Mouse (Mus musculus): ENCODE results near the gene Gm37240. TPM values are rescaled to one million over a fixed set of nuclear protein-coding genes. Genes with fewer than 3 reads are reported as not detected.

The Gm37240 gene
- polyA plus RNA-seq, 1 experiment from 2014 or later: 15.1 TPM

DNA sequence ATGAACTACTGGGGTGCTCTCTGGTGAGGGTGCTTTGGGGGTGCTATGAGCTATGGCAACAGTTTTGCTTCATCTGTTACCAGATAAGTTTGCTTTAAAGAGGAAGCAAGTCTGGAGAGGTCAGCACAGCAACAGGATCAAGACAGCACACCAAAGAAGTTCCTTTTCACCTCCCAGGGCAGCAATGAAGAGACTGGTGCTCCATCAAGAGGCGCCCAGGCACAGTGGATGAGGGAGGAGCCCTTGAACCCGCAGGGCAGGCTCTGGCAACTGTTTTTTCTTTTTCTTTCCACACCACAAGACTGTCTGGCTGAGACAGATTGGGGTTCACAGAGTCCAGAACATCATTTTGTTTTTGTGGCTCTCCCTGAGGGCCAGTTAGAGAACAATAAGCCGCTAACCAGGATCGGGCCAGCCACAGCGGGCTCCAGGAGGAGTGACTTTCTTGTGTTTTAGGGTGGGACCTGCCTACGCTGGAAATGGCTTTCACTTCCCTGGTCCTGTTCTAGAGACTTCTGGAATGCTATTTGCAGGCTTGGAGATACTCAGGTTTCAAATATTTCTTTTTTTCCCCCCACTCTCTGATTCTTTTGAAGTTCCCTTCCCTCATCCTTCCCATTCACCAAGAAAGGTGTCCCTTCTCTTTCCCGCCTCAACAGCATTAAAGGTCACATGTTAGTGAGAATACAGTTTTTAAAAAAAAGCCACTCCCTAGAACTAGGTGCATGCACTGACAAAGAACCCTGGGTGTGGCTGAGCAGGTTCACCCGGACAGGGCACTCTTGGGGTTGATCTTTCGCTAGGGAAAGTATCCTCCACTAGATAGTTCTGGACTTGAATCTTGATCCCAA, 1241.9 kb downstream of the Gm37240 start:
- ATAC-seq (ENCODE audit: low FRiP score, low TSS enrichment): no peak
- no peak overlapping the region for H3K4me2 ChIP-seq (replicated peaks; ENCODE audit: low read depth, low read length)
- H3K4me1 ChIP-seq (ENCODE audit: control insufficient read depth, insufficient read depth, low read length): no peaks in the 10 kb centered on the region
- WGBS: 78% methylated on average over 9 of the region's 9 CpGs
- no peaks in the 10 kb centered on the region for H3K27me3 ChIP-seq (ENCODE audit: control insufficient read depth, insufficient read depth, low read length)
- no peak overlapping the region for H3K4me3 ChIP-seq (ENCODE audit: low read length)
- no peak overlapping the region for H3K9ac ChIP-seq (ENCODE audit: low read depth, low read length)
- no peak overlapping the region for H3K27ac ChIP-seq (ENCODE audit: low read depth, low read length)
- H3K9me3 ChIP-seq (ENCODE audit: control insufficient read depth, low read length): no peaks in the 10 kb centered on the region
- H3K36me3 ChIP-seq (ENCODE audit: control insufficient read depth, insufficient read depth, low read length): no peaks in the 10 kb centered on the region

DNA sequence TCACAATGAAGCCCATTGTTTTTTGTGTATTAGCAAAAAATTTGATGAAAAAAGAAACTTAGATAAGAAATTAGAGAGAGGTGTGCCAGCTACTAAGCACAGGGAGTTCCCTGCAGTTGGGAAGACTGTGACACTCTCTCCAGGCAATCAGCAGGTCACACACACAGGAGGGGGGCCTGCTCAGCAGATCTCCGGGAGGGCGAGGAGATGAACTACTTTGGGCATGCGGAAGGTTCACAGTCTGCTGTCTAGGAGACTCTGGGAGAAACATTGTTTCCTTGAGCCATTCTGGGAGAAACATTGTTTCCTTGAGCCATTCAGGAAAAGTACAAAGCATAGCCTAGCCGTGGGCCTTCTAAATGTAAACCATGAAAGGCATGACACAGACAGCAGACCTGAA, 1244.4 kb downstream of the Gm37240 start:
- Histone ChIP-seq H3K4me1 (ENCODE audit: control insufficient read depth, insufficient read depth, low read length) (no peaks in the 10 kb centered on the region; the same call in 1 of the 2 replicates), H3K9me3 (ENCODE audit: control insufficient read depth, low read length) (no peaks in the 10 kb centered on the region), H3K4me2 (replicated peaks; ENCODE audit: low read depth, low read length) (no peak overlapping the region), H3K27ac (ENCODE audit: low read depth, low read length) (no peak overlapping the region), H3K27me3 (ENCODE audit: control insufficient read depth, insufficient read depth, low read length) (no peaks in the 10 kb centered on the region), H3K4me3 (ENCODE audit: low read length) (no peak overlapping the region), H3K9ac (ENCODE audit: low read depth, low read length) (no peak overlapping the region), H3K36me3 (ENCODE audit: control insufficient read depth, insufficient read depth, low read length) (no peaks in the 10 kb centered on the region)
- ATAC-seq (ENCODE audit: low FRiP score, low TSS enrichment): no peak
- WGBS: 82% methylated on average over 4 of the region's 4 CpGs

DNA sequence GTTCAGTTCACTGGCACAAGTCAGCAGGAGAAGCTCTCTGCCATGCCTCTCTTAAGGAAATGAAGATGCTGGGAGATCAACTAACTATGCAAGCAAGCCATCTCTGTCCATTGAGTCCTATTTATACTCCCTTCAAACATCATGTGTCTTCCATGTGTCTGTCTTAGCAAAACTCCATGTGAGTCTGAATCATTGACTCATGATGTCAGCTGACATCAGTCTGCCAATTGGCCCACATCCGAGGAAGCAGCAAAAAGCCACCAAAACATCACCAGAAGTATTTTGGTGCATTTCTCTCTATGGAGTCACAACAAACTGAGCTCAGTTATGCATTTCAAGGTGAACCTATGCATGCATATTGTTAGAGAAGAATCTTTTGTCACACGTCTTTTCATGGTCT, 1245.9 kb downstream of the Gm37240 start:
- WGBS: 89% methylated on average over 2 of the region's 2 CpGs
- ATAC-seq (ENCODE audit: low FRiP score, low TSS enrichment): no peak
- Histone ChIP-seq H3K9me3 (ENCODE audit: control insufficient read depth, low read length) (no peaks in the 10 kb centered on the region), H3K27ac (ENCODE audit: low read depth, low read length) (no peak overlapping the region), H3K4me3 (ENCODE audit: low read length) (no peak overlapping the region), H3K9ac (ENCODE audit: low read depth, low read length) (no peak overlapping the region), H3K4me1 (ENCODE audit: control insufficient read depth, insufficient read depth, low read length) (no peaks in the 10 kb centered on the region; the same call in 1 of the 2 replicates), H3K27me3 (ENCODE audit: control insufficient read depth, insufficient read depth, low read length) (no peaks in the 10 kb centered on the region), H3K36me3 (ENCODE audit: control insufficient read depth, insufficient read depth, low read length) (no peaks in the 10 kb centered on the region), H3K4me2 (replicated peaks; ENCODE audit: low read depth, low read length) (no peak overlapping the region)

DNA sequence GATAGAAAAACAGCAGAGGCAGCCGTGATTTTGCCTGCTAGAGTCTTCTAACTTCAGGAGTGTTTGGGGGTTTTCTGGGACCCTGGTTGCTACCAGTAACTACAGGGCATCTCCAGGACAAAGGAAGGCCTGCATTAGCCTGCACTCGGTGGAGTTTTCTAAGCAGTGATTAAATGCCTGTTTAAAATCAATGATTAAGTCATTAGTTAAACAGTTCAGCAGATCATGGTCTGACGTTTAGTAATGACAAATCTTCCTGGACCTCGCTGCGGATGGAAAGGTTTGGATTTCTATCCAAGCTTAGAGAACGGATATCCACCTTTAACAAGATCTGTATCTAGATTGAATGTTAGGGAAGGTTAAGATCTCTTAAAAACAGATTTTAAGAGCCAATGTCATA, 1246.8 kb downstream of the Gm37240 start:
- ATAC-seq (ENCODE audit: low FRiP score, low TSS enrichment): no peak
- Histone ChIP-seq H3K4me1 (ENCODE audit: control insufficient read depth, insufficient read depth, low read length) (no peaks in the 10 kb centered on the region; the same call in 1 of the 2 replicates), H3K9ac (ENCODE audit: low read depth, low read length) (no peak overlapping the region), H3K9me3 (ENCODE audit: control insufficient read depth, low read length) (no peaks in the 10 kb centered on the region), H3K27me3 (ENCODE audit: control insufficient read depth, insufficient read depth, low read length) (no peaks in the 10 kb centered on the region), H3K27ac (ENCODE audit: low read depth, low read length) (no peak overlapping the region), H3K4me2 (replicated peaks; ENCODE audit: low read depth, low read length) (no peak overlapping the region), H3K36me3 (ENCODE audit: control insufficient read depth, insufficient read depth, low read length) (no peaks in the 10 kb centered on the region), H3K4me3 (ENCODE audit: low read length) (no peak overlapping the region)
- WGBS: 48% methylated on average over 6 of the region's 6 CpGs

DNA sequence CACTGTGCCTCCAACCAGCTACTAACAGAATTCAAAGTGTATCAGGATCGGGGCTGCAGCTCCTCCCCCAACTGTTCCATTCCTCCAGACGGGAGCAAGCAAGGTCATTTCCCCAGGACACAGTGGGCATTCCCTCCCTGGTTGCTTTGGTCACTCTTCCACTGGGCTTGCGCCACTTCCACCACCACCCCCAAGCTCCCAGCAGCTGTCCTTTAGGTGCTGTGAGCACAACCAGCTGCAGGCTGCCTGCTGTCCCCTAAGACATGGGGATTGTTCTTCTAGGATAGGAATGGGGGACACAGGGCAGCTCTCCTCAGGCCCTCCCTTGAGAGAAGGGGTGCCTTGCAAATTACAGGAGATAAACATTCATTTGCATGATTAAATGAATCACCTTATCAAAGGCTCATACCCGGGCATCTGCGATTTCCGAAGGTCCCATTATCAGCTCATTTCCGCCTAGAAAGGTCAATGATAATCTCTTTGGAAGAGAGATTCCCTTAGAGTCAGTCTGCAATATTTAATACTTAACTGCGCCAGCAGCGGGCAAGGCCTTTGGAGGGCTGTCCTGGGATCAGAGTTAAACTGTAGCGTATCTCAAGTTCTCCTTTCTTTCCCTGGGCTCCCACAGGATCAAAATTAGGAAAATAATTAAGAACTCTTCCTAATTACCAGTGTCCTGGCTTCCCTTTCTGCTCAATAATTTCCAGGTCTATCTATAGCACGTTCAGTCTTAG, 1247.4 kb downstream of the Gm37240 start:
- no peak for ATAC-seq (ENCODE audit: low FRiP score, low TSS enrichment)
- Histone ChIP-seq H3K27ac (ENCODE audit: low read depth, low read length) (no peak overlapping the region), H3K4me3 (ENCODE audit: low read length) (no peak overlapping the region), H3K36me3 (ENCODE audit: control insufficient read depth, insufficient read depth, low read length) (no peaks in the 10 kb centered on the region), H3K4me1 (ENCODE audit: control insufficient read depth, insufficient read depth, low read length) (no peaks in the 10 kb centered on the region; the same call in 1 of the 2 replicates), H3K9me3 (ENCODE audit: control insufficient read depth, low read length) (no peaks in the 10 kb centered on the region), H3K9ac (ENCODE audit: low read depth, low read length) (no peak overlapping the region), H3K27me3 (ENCODE audit: control insufficient read depth, insufficient read depth, low read length) (no peaks in the 10 kb centered on the region), H3K4me2 (replicated peaks; ENCODE audit: low read depth, low read length) (no peak overlapping the region)
- 43% methylated on average over 11 of the region's 11 CpGs for WGBS

DNA sequence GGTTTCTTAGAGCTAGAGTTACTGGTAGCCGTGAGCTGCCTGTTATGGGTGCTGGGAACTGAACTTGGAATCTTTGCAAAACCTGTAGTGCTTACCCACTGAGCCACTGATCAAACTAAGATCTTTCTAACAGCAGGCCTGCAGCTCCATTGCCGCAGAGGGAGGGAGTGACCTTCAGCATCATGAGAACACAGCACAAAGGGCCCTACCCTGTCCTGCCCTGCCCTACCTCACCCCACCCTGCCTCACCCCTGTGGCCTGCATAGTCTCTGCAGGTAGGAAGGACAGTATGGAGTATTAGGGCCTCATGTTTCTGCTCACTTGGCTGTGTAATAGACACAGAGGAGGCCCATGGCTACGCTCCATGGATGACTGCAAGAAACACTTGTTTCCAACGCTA, 1248.5 kb downstream of the Gm37240 start:
- 73% methylated on average over 4 of the region's 4 CpGs for WGBS
- H3K9ac ChIP-seq (ENCODE audit: low read depth, low read length): no peak overlapping the region
- no peak overlapping the region for H3K4me2 ChIP-seq (replicated peaks; ENCODE audit: low read depth, low read length)
- H3K27me3 ChIP-seq (ENCODE audit: control insufficient read depth, insufficient read depth, low read length): no peaks in the 10 kb centered on the region
- no peaks in the 10 kb centered on the region; the same call in 1 of the 2 replicates for H3K4me1 ChIP-seq (ENCODE audit: control insufficient read depth, insufficient read depth, low read length)
- no peak overlapping the region for H3K27ac ChIP-seq (ENCODE audit: low read depth, low read length)
- H3K36me3 ChIP-seq (ENCODE audit: control insufficient read depth, insufficient read depth, low read length): no peaks in the 10 kb centered on the region
- no peak overlapping the region for H3K4me3 ChIP-seq (ENCODE audit: low read length)
- no peaks in the 10 kb centered on the region for H3K9me3 ChIP-seq (ENCODE audit: control insufficient read depth, low read length)
- peak; percentile 69; the same call in 1 of the 2 replicates for ATAC-seq (ENCODE audit: low FRiP score, low TSS enrichment)

DNA sequence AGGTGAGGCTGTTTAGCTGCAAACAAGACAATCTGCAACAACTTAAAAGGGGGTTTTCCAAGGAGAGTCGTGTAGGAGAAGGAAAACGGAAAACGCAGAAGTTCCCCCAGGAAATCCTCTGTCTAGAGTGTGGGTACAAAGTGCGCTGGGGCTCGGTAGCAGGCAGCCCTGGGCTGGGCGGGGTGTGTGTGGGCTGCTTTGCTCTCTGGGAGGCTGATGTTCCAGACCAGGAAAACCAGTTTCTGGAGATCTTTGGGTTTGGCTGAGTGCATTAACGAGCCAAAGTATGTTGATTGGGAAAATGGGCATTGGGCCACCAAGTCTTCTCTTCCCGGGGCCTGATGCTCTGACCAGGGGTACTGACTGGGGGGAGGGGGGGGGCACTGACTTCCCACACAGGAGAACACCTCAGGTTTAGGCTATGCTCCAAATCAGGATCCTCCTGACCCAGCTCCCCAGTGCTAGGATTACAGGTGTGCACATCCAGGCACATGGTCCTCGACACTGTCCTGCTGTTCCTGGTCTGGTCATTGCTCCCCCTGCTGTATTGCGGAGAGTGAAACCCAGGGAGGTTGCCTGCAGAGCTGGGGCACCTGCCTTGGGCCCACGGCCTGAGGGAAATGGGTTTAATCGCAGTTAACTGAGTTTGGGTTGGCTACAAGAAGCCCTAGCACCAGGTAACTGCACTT, 1249.3 kb downstream of the Gm37240 start:
- Histone ChIP-seq H3K27me3 (ENCODE audit: control insufficient read depth, insufficient read depth, low read length) (no peaks in the 10 kb centered on the region), H3K27ac (ENCODE audit: low read depth, low read length) (no peak overlapping the region), H3K4me3 (ENCODE audit: low read length) (no peak overlapping the region), H3K4me2 (replicated peaks; ENCODE audit: low read depth, low read length) (no peak overlapping the region), H3K9me3 (ENCODE audit: control insufficient read depth, low read length) (no peaks in the 10 kb centered on the region), H3K4me1 (ENCODE audit: control insufficient read depth, insufficient read depth, low read length) (no peaks in the 10 kb centered on the region; the same call in 1 of the 2 replicates), H3K36me3 (ENCODE audit: control insufficient read depth, insufficient read depth, low read length) (no peaks in the 10 kb centered on the region), H3K9ac (ENCODE audit: low read depth, low read length) (no peak overlapping the region)
- ATAC-seq (ENCODE audit: low FRiP score, low TSS enrichment): no peak
- 63% methylated on average over 12 of the region's 12 CpGs for WGBS

DNA sequence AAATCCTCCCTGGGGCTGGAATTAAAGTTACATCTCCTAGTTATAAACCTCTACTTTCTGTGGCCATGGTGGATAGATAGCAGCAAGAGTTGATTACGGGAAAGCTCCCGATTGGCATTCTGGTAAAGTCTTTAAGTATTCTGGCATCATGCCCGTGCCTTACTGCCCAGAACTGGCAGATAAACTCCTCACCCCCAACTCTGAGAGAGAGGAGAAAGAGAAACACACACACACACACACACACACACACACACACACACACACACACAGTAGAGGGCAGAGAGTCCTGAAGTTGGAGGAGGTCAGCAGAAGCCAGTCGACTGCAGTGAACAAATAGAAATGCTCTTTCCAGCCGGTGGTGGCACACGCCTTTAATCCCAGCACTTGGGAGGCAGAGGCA, 1250.2 kb downstream of the Gm37240 start:
- no peaks in the 10 kb centered on the region; the same call in 1 of the 2 replicates for H3K4me1 ChIP-seq (ENCODE audit: control insufficient read depth, insufficient read depth, low read length)
- no peaks in the 10 kb centered on the region for H3K9me3 ChIP-seq (ENCODE audit: control insufficient read depth, low read length)
- H3K27ac ChIP-seq (ENCODE audit: low read depth, low read length): no peak overlapping the region
- no peak for ATAC-seq (ENCODE audit: low FRiP score, low TSS enrichment)
- WGBS: 86% methylated on average over 6 of the region's 6 CpGs
- H3K36me3 ChIP-seq (ENCODE audit: control insufficient read depth, insufficient read depth, low read length): no peaks in the 10 kb centered on the region
- no peaks in the 10 kb centered on the region for H3K27me3 ChIP-seq (ENCODE audit: control insufficient read depth, insufficient read depth, low read length)
- no peak overlapping the region for H3K4me3 ChIP-seq (ENCODE audit: low read length)
- no peak overlapping the region for H3K9ac ChIP-seq (ENCODE audit: low read depth, low read length)
- no peak overlapping the region for H3K4me2 ChIP-seq (replicated peaks; ENCODE audit: low read depth, low read length)
